ENCODE assay signal across 16 mouse cellular contexts in genomic region chr12:27417387-27418009, GRCm38 (mm10).
DNase-seq lines count a peak whose midpoint lies in the region; ATAC-seq lines count a peak whose summit lies in the region.
"Had no signal": no experiment of that assay in that cellular context is flagged by ENCODE, and none has a peak within 500 bp of the region (broad histone marks: within the 10 kb centered on the region; RNA-seq: fewer than 3 reads in every experiment).

No protein-coding gene starts in this region.

- H3K4me2 ChIP-seq in hindbrain, embryonic 16.5 days (ENCODE audit: low read length) = no peak overlapping the region
- H3K4me2 ChIP-seq: liver, embryonic 12.5 days; neural tube, embryonic 12.5 days had no signal

- H3K4me3 ChIP-seq in hindbrain, embryonic 16.5 days (ENCODE audit: low read length) = no peak overlapping the region
- H3K4me3 ChIP-seq: heart, embryonic 10.5 days; liver, embryonic 12.5 days; neural tube, embryonic 12.5 days had no signal

- no peak overlapping the region for H3K9ac ChIP-seq in hindbrain, embryonic 16.5 days (ENCODE audit: low read depth, low read length)
- H3K9ac ChIP-seq: liver, embryonic 12.5 days; neural tube, embryonic 12.5 days had no signal

- no peaks in the 10 kb centered on the region for H3K27me3 ChIP-seq in hindbrain, embryonic 16.5 days (replicated peaks; ENCODE audit: control insufficient read depth, insufficient read depth, low read length)
- H3K27me3 ChIP-seq: liver, embryonic 12.5 days; neural tube, embryonic 12.5 days had no signal

- no peak for DNase-seq in frontal cortex, postnatal 25 days (ENCODE audit: low spot score in 2 of 2)
- peak; percentile 74 for DNase-seq in brain, adult 2 months (ENCODE audit: low read depth, low spot score)
- DNase-seq in frontal cortex, postnatal 36 days (ENCODE audit: low spot score in 2 of 2) = peak; percentile 28 to 40
- peak; percentile 46 to 61 for DNase-seq in layer of hippocampus, postnatal 36 days
- DNase-seq in adrenal gland, adult 2 months = no peak
- no peak for DNase-seq in kidney, postnatal 14 days
- DNase-seq: adrenal gland, postnatal 25 days; cerebellum, adult 11-12 months; heart, postnatal 36 days; kidney, adult 9 months; thymus, adult 2 months had no signal

- H3K27ac ChIP-seq in hindbrain, embryonic 16.5 days (ENCODE audit: low read depth, low read length) = no peak overlapping the region
- H3K27ac ChIP-seq: heart, embryonic 10.5 days; liver, embryonic 12.5 days; neural tube, embryonic 12.5 days had no signal

- no peaks in the 10 kb centered on the region for H3K36me3 ChIP-seq in hindbrain, embryonic 16.5 days (ENCODE audit: control insufficient read depth, insufficient read depth, low read length)
- H3K36me3 ChIP-seq: heart, embryonic 10.5 days; liver, embryonic 12.5 days; neural tube, embryonic 12.5 days had no signal

- ATAC-seq in frontal cortex, adult (ENCODE audit: low TSS enrichment) = peak; percentile 77
- ATAC-seq in hindbrain, embryonic 16.5 days = no peak
- ATAC-seq: liver, embryonic 12.5 days had no signal

- H3K4me1 ChIP-seq in hindbrain, embryonic 16.5 days (ENCODE audit: control insufficient read depth, insufficient read depth, low read depth, low read length) = no peaks in the 10 kb centered on the region
- H3K4me1 ChIP-seq: heart, embryonic 10.5 days; liver, embryonic 12.5 days; neural tube, embryonic 12.5 days had no signal

- no peaks in the 10 kb centered on the region for H3K9me3 ChIP-seq in hindbrain, embryonic 16.5 days (ENCODE audit: control insufficient read depth, low read length)
- H3K9me3 ChIP-seq: heart, embryonic 10.5 days; liver, embryonic 12.5 days; neural tube, embryonic 12.5 days had no signal

- WGBS in hindbrain, embryonic 16.5 days = 85% methylated on average over 8 of the region's 8 CpGs

Comparison
In these comparisons a context has a peak if more than half of its experiments do, and no peak if none do; other contexts are left out.
1. DNase-seq: peak in brain, adult 2 months (single experiment), frontal cortex, postnatal 36 days (2 of 2) and layer of hippocampus, postnatal 36 days (2 of 2); none in frontal cortex, postnatal 25 days (0 of 2), adrenal gland, adult 2 months (single experiment) and kidney, postnatal 14 days (single experiment).